Mouse (Mus musculus) spleen, postnatal 10 days (tissue): Measurements from ENCODE around the gene Apopt1.

ENCODE experiments used
- DNase-seq, 2 experiments: peaks; one replicate each; pipeline ENCODE4 v3.0.0; 2021 to 2022; ENCODE audit warnings: low spot score in 2 of 2

The Apopt1 gene

GRCm38 (mm10) chr12:111769816-111770577, 56.9 kb downstream of the Apopt1 start:
- DNase-seq = no peak

GRCm38 (mm10) chr12:111770651-111771050, 57.6 kb downstream of the Apopt1 start:
- no peak for DNase-seq

GRCm38 (mm10) chr12:111774156-111774555, 61.1 kb downstream of the Apopt1 start:
- no peak for DNase-seq

- no peak for DNase-seq
Measured at GRCm38 (mm10) chr12:111774845-111775244, 61.8 kb downstream of the Apopt1 start.

GRCm38 (mm10) chr12:111777919-111778318, 64.9 kb downstream of the Apopt1 start:
- DNase-seq = no peak

- DNase-seq = no peak
Measured at GRCm38 (mm10) chr12:111779544-111779943, 66.5 kb downstream of the Apopt1 start.

GRCm38 (mm10) chr12:111785174-111785573, 72.1 kb downstream of the Apopt1 start:
- no peak for DNase-seq

- DNase-seq = no peak
Measured at GRCm38 (mm10) chr12:111787015-111787414, 74.0 kb downstream of the Apopt1 start.

- DNase-seq = no peak
Measured at GRCm38 (mm10) chr12:111790090-111790489, 77.0 kb downstream of the Apopt1 start.

- DNase-seq = no peak
Measured at GRCm38 (mm10) chr12:111790631-111791030, 77.6 kb downstream of the Apopt1 start.

- no peak for DNase-seq
Measured at GRCm38 (mm10) chr12:111791474-111792104, 78.5 kb downstream of the Apopt1 start.

- DNase-seq = peak in 1 of 2 experiments; percentile 43
Measured at GRCm38 (mm10) chr12:111794102-111794501, 81.0 kb downstream of the Apopt1 start.

GRCm38 (mm10) chr12:111794526-111795179, 81.6 kb downstream of the Apopt1 start:
- DNase-seq = no peak

GRCm38 (mm10) chr12:111795180-111795895, 82.3 kb downstream of the Apopt1 start:
- DNase-seq = no peak

- DNase-seq = no peak
Measured at GRCm38 (mm10) chr12:111797251-111797650, 84.2 kb downstream of the Apopt1 start.

- no peak for DNase-seq
Measured at GRCm38 (mm10) chr12:111798493-111798892, 85.4 kb downstream of the Apopt1 start.

GRCm38 (mm10) chr12:111800459-111801183, 87.6 kb downstream of the Apopt1 start:
- no peak for DNase-seq

GRCm38 (mm10) chr12:111803538-111803937, 90.5 kb downstream of the Apopt1 start:
- no peak for DNase-seq
